Mouse (Mus musculus): Measurements from ENCODE around the gene Wasl.

The Wasl gene

GRCm38 (mm10) chr6:24645346-24646053 lies 19.3 kb downstream of the Wasl start:
- no peak for DNase-seq (ENCODE audit: low spot score in 2 of 2)

DNA sequence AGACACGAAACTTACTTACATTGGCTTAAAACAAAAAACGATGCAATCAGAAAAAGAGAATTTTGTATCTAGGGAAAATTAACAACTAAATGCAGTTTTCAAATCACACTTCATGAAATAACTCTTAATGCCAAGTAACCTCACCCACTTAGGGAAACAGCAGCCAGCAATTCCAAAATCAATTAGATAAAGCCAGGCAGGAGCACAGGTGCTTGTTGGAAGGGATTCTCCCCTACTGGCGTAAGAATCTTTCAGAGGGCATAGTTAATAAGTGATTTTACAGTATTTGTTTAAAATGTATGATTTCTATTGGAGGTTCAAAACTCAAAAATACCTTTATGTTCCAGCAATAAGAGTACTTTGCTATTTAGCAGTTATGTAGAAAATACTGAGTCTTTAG lies 21.8 kb downstream of the Wasl start:
- no peak for DNase-seq (ENCODE audit: low spot score in 2 of 2)

DNA sequence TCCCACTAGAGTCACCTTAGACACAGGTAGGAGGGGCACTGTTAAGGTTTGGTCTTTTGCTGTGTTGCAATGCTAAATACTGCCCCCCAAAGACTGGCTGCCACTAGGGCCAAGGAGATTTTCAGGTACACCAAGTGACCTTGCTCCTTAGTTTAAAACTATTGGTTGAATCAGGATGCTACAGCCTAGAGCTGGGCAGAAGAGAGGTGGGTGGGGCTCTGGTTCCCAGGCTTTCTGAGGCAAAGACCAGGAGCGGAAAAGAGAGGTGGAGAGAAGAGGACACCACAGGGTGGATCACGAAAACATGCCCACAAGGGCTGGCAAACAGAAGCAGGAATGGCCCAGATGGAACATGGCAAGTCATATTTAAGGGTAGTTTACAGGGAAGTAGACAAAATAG lies 22.6 kb downstream of the Wasl start:
- DNase-seq (ENCODE audit: low spot score in 2 of 2) = no peak

DNA sequence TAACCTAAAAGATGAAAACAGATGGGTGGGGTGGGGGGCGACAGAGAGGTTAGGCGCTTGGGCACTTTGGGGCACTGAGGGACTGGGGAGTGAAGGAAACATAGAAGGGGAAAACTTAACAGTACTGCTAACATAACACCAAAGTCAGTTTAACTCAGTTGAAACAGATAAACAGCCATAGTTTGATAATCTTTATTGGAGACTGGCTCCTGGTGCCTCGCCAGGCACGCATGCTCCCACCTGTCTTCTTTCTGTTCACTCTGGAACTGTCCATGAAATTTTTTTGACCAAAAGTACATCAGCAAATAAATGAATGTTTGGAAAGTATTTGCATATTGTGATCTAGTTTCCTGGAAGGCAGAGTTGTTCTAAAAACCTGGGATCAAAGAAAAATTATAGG lies 23.5 kb downstream of the Wasl start:
- DNase-seq (ENCODE audit: low spot score in 2 of 2) = no peak

GRCm38 (mm10) chr6:24635814-24636213 lies 29.0 kb downstream of the Wasl start:
- DNase-seq (ENCODE audit: low spot score in 2 of 2) = no peak

- DNase-seq (ENCODE audit: low spot score in 2 of 2) = no peak
Observed at GRCm38 (mm10) chr6:24634065-24634464, 30.7 kb downstream of the Wasl start.

DNA sequence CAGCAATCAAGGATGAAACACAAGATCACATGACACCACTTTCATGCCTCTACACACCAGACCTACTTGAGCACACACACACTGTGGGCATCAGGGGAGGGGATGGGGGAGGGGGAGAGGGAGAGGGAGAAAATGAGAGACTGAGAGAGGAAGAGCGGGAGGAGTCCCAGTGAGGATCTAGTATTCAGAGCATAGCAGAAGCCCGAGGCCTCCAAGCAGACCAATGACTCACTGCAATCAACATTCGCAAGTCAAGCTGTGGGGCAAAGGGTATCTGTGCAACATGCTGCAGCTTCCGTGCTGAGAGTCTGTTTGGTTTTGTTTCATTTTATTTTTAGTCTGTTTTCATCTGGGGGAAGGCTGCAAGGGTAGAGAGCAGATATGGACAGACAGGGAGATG lies 32.7 kb downstream of the Wasl start:
- DNase-seq (ENCODE audit: low spot score in 2 of 2) = no peak

GRCm38 (mm10) chr6:24628499-24628898 lies 36.3 kb downstream of the Wasl start:
- DNase-seq (ENCODE audit: low spot score in 2 of 2) = no peak

GRCm38 (mm10) chr6:24627586-24628030 lies 37.2 kb downstream of the Wasl start:
- DNase-seq (ENCODE audit: low spot score in 2 of 2) = peak in 1 of 2 experiments; percentile 28

DNA sequence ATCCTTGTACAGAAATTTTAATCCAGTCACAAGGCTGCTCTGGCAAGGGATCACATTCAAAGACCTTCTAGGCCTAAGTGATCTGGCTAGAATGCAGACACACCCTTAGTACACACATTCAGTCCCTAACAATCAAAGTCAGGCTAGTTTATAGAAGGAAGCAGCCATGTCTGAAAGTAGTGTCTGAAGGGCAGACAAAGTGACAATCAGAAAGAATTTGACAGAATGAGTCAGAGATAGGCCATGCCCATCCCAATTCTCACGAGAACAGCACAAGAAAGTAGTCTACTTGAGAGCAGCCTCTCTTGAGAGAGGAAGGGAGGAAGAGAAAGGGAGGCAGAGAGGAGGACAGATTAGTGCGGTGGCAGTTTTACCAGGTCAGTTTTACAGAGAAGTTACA lies 42.7 kb downstream of the Wasl start:
- no peak for DNase-seq (ENCODE audit: low spot score in 2 of 2)

DNA sequence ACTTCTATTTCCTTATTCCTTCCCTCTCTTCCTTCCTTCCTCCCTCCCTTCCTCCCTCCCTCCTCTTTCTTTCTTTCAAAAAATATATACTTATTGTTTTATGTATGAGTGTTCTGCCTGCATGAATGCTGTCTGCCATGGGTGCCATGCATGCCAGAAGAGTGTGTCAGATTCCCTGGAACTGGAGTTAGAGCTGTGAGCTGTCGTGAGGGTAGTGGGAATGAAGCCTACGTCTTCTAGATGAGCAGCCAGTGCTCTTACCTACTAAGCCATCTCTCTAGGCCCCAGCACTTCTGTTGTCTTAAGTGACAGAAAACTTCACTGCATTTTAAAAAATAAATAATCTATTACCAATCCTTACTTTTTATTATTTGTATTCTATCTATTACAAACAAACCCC lies 43.9 kb downstream of the Wasl start:
- DNase-seq (ENCODE audit: low spot score in 2 of 2) = no peak

DNA sequence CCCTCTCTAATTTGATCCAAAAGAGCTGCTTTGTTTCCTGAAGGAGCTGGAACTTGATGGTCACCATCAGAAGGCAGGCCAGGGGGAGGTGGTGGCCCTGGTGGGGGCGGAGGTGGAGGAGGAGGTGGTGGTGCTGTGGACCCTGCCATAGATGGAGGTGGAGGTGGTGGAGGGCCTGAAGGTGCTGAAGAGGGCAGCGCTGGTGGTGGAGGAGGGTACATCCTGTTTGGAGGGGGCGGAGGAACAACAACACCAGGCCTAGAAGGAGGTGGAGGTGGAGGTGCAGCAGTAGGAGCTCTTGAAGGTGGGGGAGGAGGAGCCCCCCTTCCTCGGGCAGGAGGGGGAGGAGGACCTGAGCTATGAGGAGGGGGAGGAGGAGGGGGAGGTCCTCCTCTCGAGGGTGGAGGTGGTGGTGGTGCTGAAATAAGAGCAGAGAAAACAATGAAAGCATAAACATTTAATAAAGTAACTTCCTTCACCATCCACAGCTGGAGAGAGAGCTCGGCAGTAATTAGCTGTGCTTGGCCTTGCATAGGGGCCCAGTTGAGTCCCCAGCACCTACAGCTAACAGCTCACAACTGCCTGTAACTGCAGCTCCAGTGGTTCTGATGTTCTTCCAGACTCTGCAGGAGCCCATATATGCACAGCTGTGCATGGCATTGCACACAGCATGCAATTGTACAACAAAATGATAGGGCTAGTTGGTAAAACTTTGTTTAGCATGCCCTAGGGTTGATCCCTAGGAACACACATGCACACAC lies 45.3 kb downstream of the Wasl start:
- no peak for DNase-seq (ENCODE audit: low spot score in 2 of 2)

- no peak for DNase-seq (ENCODE audit: low spot score in 2 of 2)
Observed at GRCm38 (mm10) chr6:24616746-24617145, 48.1 kb downstream of the Wasl start.

DNA sequence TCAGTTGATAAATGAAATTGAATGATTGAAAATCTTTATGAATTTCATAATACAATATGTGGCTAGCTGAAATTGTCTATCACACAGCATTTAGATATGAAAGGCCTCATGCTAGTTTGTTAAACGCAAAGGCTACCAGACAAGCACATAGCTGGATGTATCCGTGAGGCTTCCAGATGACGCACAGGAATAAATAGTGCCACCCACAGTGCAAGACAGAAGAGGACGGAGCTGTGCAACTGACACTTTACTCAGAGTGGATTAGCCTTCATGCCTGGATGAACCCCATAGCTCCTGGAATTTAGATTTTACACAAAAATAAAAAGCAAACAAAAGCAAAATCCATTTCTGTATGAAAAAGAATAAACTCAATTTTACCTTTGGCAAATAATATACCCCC lies 50.9 kb downstream of the Wasl start:
- DNase-seq (ENCODE audit: low spot score in 2 of 2) = no peak

DNA sequence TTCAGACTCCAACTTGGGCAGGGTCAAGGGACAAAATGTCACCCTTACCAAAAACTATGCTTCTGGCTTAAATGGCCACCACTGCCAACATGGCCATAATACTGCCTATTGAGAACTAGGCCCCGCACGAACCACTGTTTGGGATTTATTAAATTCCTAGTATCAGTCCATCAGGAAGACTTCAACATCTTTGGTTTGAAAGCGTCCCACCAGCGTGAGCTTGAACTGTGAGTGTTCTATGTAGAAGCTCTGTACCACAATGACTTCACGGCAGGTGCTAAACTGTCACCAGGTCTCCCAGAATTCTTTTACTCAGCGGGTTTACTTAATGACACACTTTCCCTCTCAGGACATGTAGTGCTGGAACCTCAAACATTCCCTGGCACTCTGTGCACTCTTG lies 51.5 kb downstream of the Wasl start:
- DNase-seq (ENCODE audit: low spot score in 2 of 2) = no peak

DNA sequence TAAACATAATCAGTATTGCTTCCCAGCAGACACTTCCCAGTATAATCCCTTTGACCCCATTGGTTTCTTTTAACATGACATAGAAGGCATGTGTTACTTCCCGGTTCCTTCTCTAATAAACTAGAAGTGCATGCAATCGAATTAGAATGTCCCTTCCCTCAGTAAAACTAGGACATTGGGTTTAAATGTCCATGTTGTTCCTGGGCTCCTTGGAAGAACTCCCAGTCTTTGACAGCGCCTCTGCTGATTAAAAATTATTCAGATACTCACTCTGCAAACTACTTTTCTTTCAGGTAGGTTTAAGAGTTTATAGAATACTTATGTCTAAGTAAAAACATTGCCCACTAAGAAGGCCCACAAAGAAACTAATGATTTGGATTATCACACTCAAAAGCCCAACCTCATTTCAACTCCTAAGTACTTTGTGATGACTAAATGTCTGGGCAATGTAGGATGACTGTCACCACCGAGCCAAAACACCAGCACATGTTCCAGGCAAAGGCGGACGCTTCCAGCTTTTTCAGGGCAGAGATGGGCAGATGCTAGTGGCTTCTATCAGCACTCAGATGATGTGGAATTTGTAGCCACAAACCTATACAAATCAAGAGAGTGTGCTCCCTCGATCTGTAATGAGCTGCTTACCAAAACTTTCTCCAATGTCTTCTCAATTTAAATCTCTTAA lies 52.6 kb downstream of the Wasl start:
- no peak for DNase-seq (ENCODE audit: low spot score in 2 of 2)

DNA sequence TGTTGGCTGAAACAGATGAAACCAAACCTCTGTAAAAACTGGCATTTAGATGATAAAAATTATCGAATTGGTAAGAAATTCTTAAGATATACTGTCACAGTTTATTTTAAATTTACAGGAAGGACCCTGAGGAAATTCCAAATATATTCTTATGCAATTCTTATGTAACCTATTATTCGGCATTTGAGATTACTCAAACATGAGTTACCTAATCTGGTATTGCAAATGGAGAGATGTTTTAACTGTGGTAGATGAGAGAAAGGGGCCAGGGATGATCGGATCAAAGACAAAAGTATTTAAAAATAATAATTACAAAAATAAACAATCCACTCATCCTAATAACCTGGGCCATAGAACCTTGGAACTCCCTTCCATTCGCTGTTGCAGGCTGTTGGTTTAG lies 54.5 kb downstream of the Wasl start:
- DNase-seq (ENCODE audit: low spot score in 2 of 2) = no peak

- DNase-seq (ENCODE audit: low spot score in 2 of 2) = no peak
Observed at GRCm38 (mm10) chr6:24609531-24609930, 55.3 kb downstream of the Wasl start.

GRCm38 (mm10) chr6:24608682-24609081 lies 56.1 kb downstream of the Wasl start:
- no peak for DNase-seq (ENCODE audit: low spot score in 2 of 2)

DNA sequence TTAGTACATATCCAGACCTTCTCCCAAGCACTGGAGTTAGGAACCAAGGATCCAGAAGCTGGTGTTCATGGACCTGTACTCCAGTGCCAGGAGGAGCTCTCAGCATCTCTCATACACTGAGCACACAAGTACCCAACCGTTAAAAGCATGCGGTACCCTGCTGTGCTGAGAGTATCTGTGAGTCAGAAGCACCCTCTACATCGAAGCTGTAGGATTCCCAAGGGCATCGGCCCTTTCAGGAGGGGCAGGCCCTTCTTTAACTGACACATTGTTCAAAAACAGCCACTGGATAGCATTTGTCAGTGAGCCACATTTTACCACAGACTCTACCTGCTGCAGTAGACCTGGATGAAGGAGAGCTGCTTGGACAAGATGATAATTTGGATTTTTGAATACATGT lies 56.7 kb downstream of the Wasl start:
- no peak for DNase-seq (ENCODE audit: low spot score in 2 of 2)

- DNase-seq (ENCODE audit: low spot score in 2 of 2) = no peak
Observed at GRCm38 (mm10) chr6:24607531-24607930, 57.3 kb downstream of the Wasl start.

DNA sequence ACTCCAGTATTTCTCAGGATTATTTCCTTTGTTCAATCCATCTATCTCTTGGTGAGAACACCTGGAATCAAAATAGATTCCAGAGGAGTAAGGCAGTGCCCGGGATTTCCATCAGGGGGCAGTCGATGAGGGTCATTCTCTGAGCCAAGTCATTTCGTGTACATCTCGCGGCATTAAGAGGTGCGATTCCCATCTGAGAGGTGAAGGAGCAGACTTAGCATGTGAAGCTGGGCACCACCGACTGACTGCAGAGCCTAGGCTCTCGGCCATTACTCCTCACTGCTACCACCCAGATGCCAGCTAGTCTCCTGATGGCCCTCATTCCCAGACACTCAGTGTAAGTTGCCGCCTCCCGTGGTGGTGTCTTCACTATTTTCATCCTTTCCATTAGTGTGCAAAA lies 58.3 kb downstream of the Wasl start:
- no peak for DNase-seq (ENCODE audit: low spot score in 2 of 2)

GRCm38 (mm10) chr6:24605631-24606030 lies 59.2 kb downstream of the Wasl start:
- DNase-seq (ENCODE audit: low spot score in 2 of 2) = no peak
